Mouse (Mus musculus) limb, embryonic 15.5 days (tissue): ENCODE data around the gene Cttnbp2. TPM values are rescaled to one million over a fixed set of nuclear protein-coding genes. Genes with fewer than 3 reads are reported as not detected.
"Not testable (repeated sequence)": the region's sequence is repeated elsewhere in the genome, so short reads cannot be mapped to it uniquely, and the experiment has no call there.

Experiments
- ATAC-seq: fragments of 200-750 bp; cut with Nextera tagmentation; 2 replicates; pipeline ENCODE4 v1.8.0; 2017; ENCODE audit warnings: low read depth, moderate TSS enrichment; ENCODE audit not compliant: insufficient number of reproducible peaks, low FRiP score, low TSS enrichment
- H3K27ac ChIP-seq: fragments of 300-500 bp; sonication (generic); 2 replicates; pipeline ENCODE4 v1.5.1; 2015; ENCODE audit warnings: moderate library complexity, mild to moderate bottlenecking, inconsistent platforms
- H3K27me3 ChIP-seq: fragments of 300-500 bp; sonication (generic); 2 replicates; pipeline ENCODE4 v1.6.1; 2015; ENCODE audit warnings: inconsistent platforms
- H3K36me3 ChIP-seq: fragments of 300-500 bp; sonication (generic); 2 replicates; pipeline ENCODE4 v1.6.1; 2015; ENCODE audit warnings: inconsistent platforms
- H3K4me1 ChIP-seq: fragments of 300-500 bp; sonication (generic); 2 replicates; pipeline ENCODE4 v1.6.1; 2015; ENCODE audit warnings: inconsistent platforms
- H3K4me2 ChIP-seq: fragments of 300-500 bp; sonication (generic); 2 replicates; pipeline ENCODE4 v1.6.1; 2015; ENCODE audit warnings: mild to moderate bottlenecking, inconsistent platforms
- H3K4me3 ChIP-seq: fragments of 300-500 bp; sonication (generic); 2 replicates; pipeline ENCODE4 v1.5.1; 2015; ENCODE audit warnings: mild to moderate bottlenecking, inconsistent platforms
- H3K9ac ChIP-seq: fragments of 300-500 bp; sonication (generic); 2 replicates; pipeline ENCODE4 v1.6.1; 2015; ENCODE audit warnings: inconsistent platforms
- H3K9me3 ChIP-seq: fragments of 300-500 bp; sonication (generic); 2 replicates; pipeline ENCODE4 v1.6.1; 2016; ENCODE audit warnings: inconsistent platforms
- WGBS: fragments of 180-500 bp; shearing (Covaris S2); methylation state at CpG from one replicate; pipeline ENCODE4 v1.1.7; 2015; 5-methylcytosine and 5-hydroxymethylcytosine counted together
- polyA plus RNA-seq: library from polyadenylated mRNA; unstranded; fragments of >200 nt; fragmentation: Nextera tagmentation; extraction: Ambion mirVana; gene quantifications from 2 replicates; pipeline ENCODE4 v1.2.1, GENCODE M21; 2015

The Cttnbp2 gene
- polyA plus RNA-seq, 1 experiment from 2014 or later: 38.3 TPM

GRCm38 (mm10) chr6:18408445-18408844 lies 106.2 kb downstream of the Cttnbp2 start:
- 88% methylated on average over 7 of the region's 7 CpGs for WGBS
- no peaks in the 10 kb centered on the region for H3K27me3 ChIP-seq
- H3K27ac ChIP-seq: no peak overlapping the region
- no peaks in the 10 kb centered on the region for H3K9me3 ChIP-seq
- ATAC-seq: no peak
- H3K9ac ChIP-seq: no peak overlapping the region
- no peak overlapping the region for H3K4me3 ChIP-seq
- peaks cover 13% of the 10 kb centered on the region for H3K36me3 ChIP-seq
- H3K4me1 ChIP-seq: no peaks in the 10 kb centered on the region
- no peak overlapping the region for H3K4me2 ChIP-seq

DNA sequence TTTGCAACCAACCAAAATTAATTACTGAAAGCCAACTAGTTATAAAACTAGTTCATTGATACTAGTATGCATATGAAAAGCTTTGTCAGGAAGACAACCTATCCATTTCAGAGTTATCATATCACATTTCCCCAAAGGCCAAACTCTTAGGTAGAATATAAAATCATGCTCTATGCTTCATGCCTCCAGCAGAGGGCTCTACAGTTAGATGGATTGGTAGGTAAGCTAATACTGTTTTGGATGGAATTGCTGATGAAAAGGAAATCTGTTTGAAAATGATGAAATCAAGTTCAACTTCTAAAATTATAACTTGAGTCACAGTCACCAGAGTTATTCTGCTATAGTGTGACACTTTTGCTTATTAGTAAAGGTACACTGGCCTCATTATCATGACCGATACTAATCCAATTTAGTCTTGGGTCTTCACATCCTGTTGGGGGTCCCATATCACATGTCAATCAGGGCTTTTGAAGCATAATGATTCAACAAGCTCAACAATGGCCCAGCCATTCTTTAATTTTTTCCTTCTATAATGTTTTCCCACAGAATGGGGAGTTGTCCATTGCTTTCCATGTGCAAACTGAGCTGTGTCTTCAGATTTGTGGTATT lies 113.5 kb downstream of the Cttnbp2 start:
- Histone ChIP-seq H3K9me3 (no peaks in the 10 kb centered on the region), H3K4me2 (no peak overlapping the region), H3K27me3 (no peaks in the 10 kb centered on the region), H3K36me3 (peaks cover 25% of the 10 kb centered on the region), H3K9ac (no peak overlapping the region), H3K4me3 (no peak overlapping the region), H3K4me1 (no peaks in the 10 kb centered on the region), H3K27ac (no peak overlapping the region)
- no peak for ATAC-seq
- WGBS: 90% methylated on average over 1 of the region's 1 CpGs

GRCm38 (mm10) chr6:18381380-18381779 lies 133.3 kb downstream of the Cttnbp2 start:
- WGBS: 69% methylated on average over 2 of the region's 2 CpGs
- no peak for ATAC-seq
- Histone ChIP-seq H3K4me1 (no peaks in the 10 kb centered on the region), H3K9ac (no peak overlapping the region), H3K9me3 (no peaks in the 10 kb centered on the region), H3K4me3 (no peak overlapping the region), H3K4me2 (no peak overlapping the region), H3K36me3 (peaks cover 13% of the 10 kb centered on the region), H3K27me3 (no peaks in the 10 kb centered on the region), H3K27ac (no peak overlapping the region)

- no peak for ATAC-seq
These were observed 134.1 kb downstream of the Cttnbp2 start for GRCm38 (mm10) chr6:18380300-18381202.

GRCm38 (mm10) chr6:18377755-18378154 lies 136.9 kb downstream of the Cttnbp2 start:
- not testable (repeated sequence) for H3K4me3 ChIP-seq, H3K4me2 ChIP-seq, H3K4me1 ChIP-seq, H3K27me3 ChIP-seq, H3K9me3 ChIP-seq, H3K27ac ChIP-seq, H3K9ac ChIP-seq, ATAC-seq
- 85% methylated on average over 2 of the region's 2 CpGs for WGBS
- peaks cover 16% of the 10 kb centered on the region for H3K36me3 ChIP-seq

More at GRCm38 (mm10) chr6:18380300-18381202, 134.1 kb downstream of the Cttnbp2 start:
- H3K4me3 ChIP-seq: no peak overlapping the region
- H3K9me3 ChIP-seq: no peaks in the 10 kb centered on the region
- H3K36me3 ChIP-seq: peaks cover 13% of the 10 kb centered on the region
- H3K9ac ChIP-seq: no peak overlapping the region
- 57% methylated on average over 13 of the region's 13 CpGs for WGBS
- H3K27me3 ChIP-seq: no peaks in the 10 kb centered on the region
- H3K4me2 ChIP-seq: no peak overlapping the region
- no peaks in the 10 kb centered on the region for H3K4me1 ChIP-seq
- no peak overlapping the region for H3K27ac ChIP-seq

- Histone ChIP-seq H3K27ac (no peak overlapping the region), H3K4me3 (no peak overlapping the region), H3K4me2 (no peak overlapping the region), H3K4me1 (no peaks in the 10 kb centered on the region), H3K36me3 (peaks cover 3% of the 10 kb centered on the region; the same call in 1 of the 2 replicates), H3K9me3 (no peaks in the 10 kb centered on the region), H3K27me3 (no peaks in the 10 kb centered on the region), H3K9ac (no peak overlapping the region)
- WGBS: 60% methylated on average over 4 of the region's 4 CpGs
- ATAC-seq: no peak
These were observed 139.9 kb downstream of the Cttnbp2 start for GRCm38 (mm10) chr6:18374744-18375143.

GRCm38 (mm10) chr6:18373652-18374051 lies 141.0 kb downstream of the Cttnbp2 start:
- Histone ChIP-seq H3K27me3 (no peaks in the 10 kb centered on the region), H3K27ac (no peak overlapping the region), H3K4me3 (no peak overlapping the region), H3K9ac (no peak overlapping the region), H3K36me3 (peaks cover 3% of the 10 kb centered on the region; the same call in 1 of the 2 replicates), H3K9me3 (no peaks in the 10 kb centered on the region), H3K4me2 (no peak overlapping the region), H3K4me1 (no peaks in the 10 kb centered on the region)
- ATAC-seq: no peak
- 56% methylated on average over 1 of the region's 1 CpGs for WGBS

DNA sequence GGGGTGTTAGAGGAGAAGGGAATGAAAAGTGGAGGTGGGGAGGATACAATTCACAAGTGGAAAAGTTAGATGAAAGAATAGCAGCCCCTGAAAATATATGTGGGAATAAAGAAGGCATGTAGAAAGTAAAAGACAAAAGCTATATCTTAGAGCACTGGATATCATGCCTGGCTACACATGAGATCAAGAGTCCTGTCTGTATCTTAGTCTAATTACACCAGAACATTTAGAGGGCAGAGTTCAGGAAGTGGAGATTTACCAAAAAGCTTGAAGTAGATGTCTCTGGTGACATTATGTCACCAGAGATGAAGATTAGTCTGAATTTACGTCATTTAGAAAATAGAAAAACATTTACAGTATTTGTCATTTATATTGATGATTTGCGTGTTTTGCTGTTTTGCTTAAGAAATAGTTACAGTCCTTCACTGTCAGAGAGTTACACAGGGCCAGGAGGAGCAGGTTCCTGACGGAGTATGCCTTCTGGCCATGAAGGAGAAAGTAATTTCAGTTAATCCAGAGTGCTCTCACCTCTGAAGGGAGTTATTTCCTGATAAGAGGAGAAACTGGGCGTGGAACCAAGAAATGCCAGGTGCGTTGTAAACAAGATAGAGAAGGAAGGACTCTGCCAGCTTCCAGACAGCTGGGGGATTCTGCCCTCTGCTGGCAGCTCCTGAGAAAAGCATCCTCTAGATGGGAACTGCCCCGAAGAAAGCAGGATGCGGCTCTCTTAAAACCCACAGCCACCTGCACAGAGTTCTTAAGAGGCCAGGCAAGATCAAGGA lies 142.0 kb downstream of the Cttnbp2 start:
- H3K27ac ChIP-seq: no peak overlapping the region
- peaks cover 3% of the 10 kb centered on the region; the same call in 1 of the 2 replicates for H3K36me3 ChIP-seq
- H3K9me3 ChIP-seq: no peaks in the 10 kb centered on the region
- H3K4me1 ChIP-seq: no peaks in the 10 kb centered on the region
- WGBS: 32% methylated on average over 7 of the region's 7 CpGs
- H3K27me3 ChIP-seq: no peaks in the 10 kb centered on the region
- H3K4me2 ChIP-seq: no peak overlapping the region
- H3K9ac ChIP-seq: no peak overlapping the region
- H3K4me3 ChIP-seq: no peak overlapping the region
- no peak for ATAC-seq

DNA sequence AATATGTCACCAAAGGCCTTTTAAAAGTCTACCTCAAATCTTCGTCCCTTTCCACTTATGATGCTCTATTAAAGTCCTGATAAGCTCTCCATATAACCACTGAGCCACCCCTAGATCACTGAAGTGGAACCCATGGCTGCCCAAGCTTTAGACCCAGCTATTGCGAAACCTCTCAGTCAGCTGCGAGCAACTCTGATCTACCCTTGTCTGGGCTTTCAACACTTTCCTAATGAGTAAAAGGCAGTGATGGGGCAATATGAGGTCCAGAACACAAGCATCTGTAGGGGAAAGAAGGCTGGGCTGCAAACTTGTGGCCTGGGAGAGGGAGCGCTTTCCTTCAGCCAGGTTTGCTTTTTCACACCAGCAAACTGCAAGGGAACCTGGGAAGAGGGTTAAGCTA lies 144.9 kb downstream of the Cttnbp2 start:
- Histone ChIP-seq H3K27me3 (no peaks in the 10 kb centered on the region), H3K4me3 (no peak overlapping the region), H3K4me1 (no peaks in the 10 kb centered on the region), H3K4me2 (no peak overlapping the region), H3K9ac (no peak overlapping the region), H3K36me3 (peaks cover 3% of the 10 kb centered on the region; the same call in 1 of the 2 replicates), H3K27ac (no peak overlapping the region), H3K9me3 (no peaks in the 10 kb centered on the region)
- no peak for ATAC-seq
- WGBS: 88% methylated on average over 4 of the region's 4 CpGs

GRCm38 (mm10) chr6:18369054-18369453 lies 145.6 kb downstream of the Cttnbp2 start:
- Histone ChIP-seq H3K27me3 (no peaks in the 10 kb centered on the region), H3K4me1 (no peaks in the 10 kb centered on the region), H3K4me3 (no peak overlapping the region), H3K27ac (no peak overlapping the region), H3K4me2 (no peak overlapping the region), H3K9ac (no peak overlapping the region), H3K36me3 (peaks cover 3% of the 10 kb centered on the region; the same call in 1 of the 2 replicates), H3K9me3 (no peaks in the 10 kb centered on the region)
- no peak for ATAC-seq
- 73% methylated on average over 3 of the region's 3 CpGs for WGBS

DNA sequence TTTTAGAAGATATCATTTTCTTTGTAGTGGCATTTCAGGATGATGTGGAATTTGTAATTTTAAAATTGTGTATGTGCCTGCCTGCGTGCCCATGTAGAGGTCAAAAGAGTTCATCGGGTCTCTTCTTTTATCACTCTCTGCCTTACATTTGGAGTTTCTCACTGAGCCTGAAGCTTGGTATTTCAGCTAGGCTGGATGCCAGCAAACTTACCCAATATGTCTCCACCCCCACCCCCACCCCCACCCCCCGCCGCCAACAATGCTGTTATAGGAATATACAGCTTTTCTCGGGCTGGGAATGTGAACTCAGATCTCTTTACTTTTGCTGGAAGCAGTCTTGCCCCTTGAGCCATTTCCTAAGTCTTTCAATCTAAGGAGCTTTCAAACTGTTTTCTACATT lies 152.4 kb downstream of the Cttnbp2 start:
- H3K36me3 ChIP-seq: no peaks in the 10 kb centered on the region
- 61% methylated on average over 5 of the region's 5 CpGs for WGBS
- H3K9ac ChIP-seq: no peak overlapping the region
- H3K4me1 ChIP-seq: no peaks in the 10 kb centered on the region
- no peak overlapping the region for H3K4me3 ChIP-seq
- no peak for ATAC-seq
- H3K27me3 ChIP-seq: no peaks in the 10 kb centered on the region
- H3K9me3 ChIP-seq: no peaks in the 10 kb centered on the region
- no peak overlapping the region for H3K4me2 ChIP-seq
- no peak overlapping the region for H3K27ac ChIP-seq

DNA sequence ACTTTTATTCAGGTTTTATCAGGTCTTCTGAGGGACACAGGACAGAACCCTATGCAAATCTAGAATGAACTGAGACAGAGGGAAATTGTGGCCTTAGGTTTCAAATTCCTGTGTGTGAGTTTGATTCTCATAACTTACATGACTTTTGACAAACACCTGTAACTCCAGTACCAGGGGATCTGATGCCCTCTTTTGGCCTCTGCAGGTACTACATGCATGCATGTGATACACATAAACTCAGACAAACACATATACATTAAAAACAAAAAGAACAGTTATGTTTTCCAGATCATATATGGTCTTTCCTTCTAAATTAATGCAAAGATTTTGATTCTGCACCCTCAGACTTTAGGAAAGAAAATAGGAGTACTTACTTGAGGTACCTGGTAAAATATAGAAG lies 153.7 kb downstream of the Cttnbp2 start:
- no peak for ATAC-seq
- no peaks in the 10 kb centered on the region for H3K4me1 ChIP-seq

More for the DNA sequence above, 153.7 kb downstream of the Cttnbp2 start:
- Histone ChIP-seq H3K4me3 (no peak overlapping the region), H3K9me3 (no peaks in the 10 kb centered on the region), H3K9ac (no peak overlapping the region), H3K4me2 (no peak overlapping the region), H3K27me3 (no peaks in the 10 kb centered on the region), H3K27ac (no peak overlapping the region), H3K36me3 (no peaks in the 10 kb centered on the region)
